Mouse (Mus musculus): ENCODE measurements at regions not wholly inside any gene's neighbourhood (a gene's known extent, or its start where the extent isn't known, plus 50 kb on each side); places are given as distances from the start of the nearest gene placed in this dataset.

- no peaks in the 10 kb centered on the region; the same call in none of the 2 replicates for H3K4me1 ChIP-seq (ENCODE audit: control insufficient read depth, insufficient read depth, low read length)
- no peak overlapping the region for H3K9ac ChIP-seq (ENCODE audit: low read length)
- peak overlapping the region; percentile 18 for H3K4me3 ChIP-seq (ENCODE audit: low read depth, low read length)
- H3K27me3 ChIP-seq (ENCODE audit: control insufficient read depth, insufficient read depth, low read length) = no peaks in the 10 kb centered on the region
- ATAC-seq (ENCODE audit: insufficient number of reproducible peaks, low FRiP score, low TSS enrichment, low read depth) (peak; percentile 39; the same call in 1 of the 2 replicates), DNase-seq (ENCODE audit: low spot score) (no peak)
- no peak overlapping the region for H3K27ac ChIP-seq (replicated peaks; ENCODE audit: low read depth, low read length)
- H3K36me3 ChIP-seq (ENCODE audit: control insufficient read depth, insufficient read depth, low read length) = no peaks in the 10 kb centered on the region
- no peaks in the 10 kb centered on the region for H3K9me3 ChIP-seq (ENCODE audit: control insufficient read depth, low read length)
- WGBS = 2% methylated on average over 5 of the region's 5 CpGs
- H3K4me2 ChIP-seq (ENCODE audit: low read depth, severe bottlenecking) = peak overlapping the region; percentile 67
Measured at GRCm38 (mm10) chr14:60485889-60486274, 112.8 kb downstream of the Amer2 start.

GRCm38 (mm10) chr14:60486278-60486935 is 113.3 kb downstream of the Amer2 start:
- no peaks in the 10 kb centered on the region for H3K27me3 ChIP-seq (ENCODE audit: control insufficient read depth, insufficient read depth, low read length)
- ATAC-seq (ENCODE audit: insufficient number of reproducible peaks, low FRiP score, low TSS enrichment, low read depth) (0 out of 2 replicates have a peak, but pooled peaks have one; percentile 68), DNase-seq (ENCODE audit: low spot score) (peak; percentile 45)
- no peaks in the 10 kb centered on the region for H3K36me3 ChIP-seq (ENCODE audit: control insufficient read depth, insufficient read depth, low read length)
- no peak overlapping the region for H3K9ac ChIP-seq (ENCODE audit: low read length)
- H3K4me1 ChIP-seq (ENCODE audit: control insufficient read depth, insufficient read depth, low read length) = no peaks in the 10 kb centered on the region; the same call in none of the 2 replicates
- H3K4me3 ChIP-seq (ENCODE audit: low read depth, low read length) = no peak overlapping the region
- no peaks in the 10 kb centered on the region for H3K9me3 ChIP-seq (ENCODE audit: control insufficient read depth, low read length)
- no peak overlapping the region for H3K27ac ChIP-seq (replicated peaks; ENCODE audit: low read depth, low read length)
- WGBS = 5% methylated on average over 9 of the region's 9 CpGs
- peak overlapping the region; percentile 31; the same call in 1 of the 2 replicates for H3K4me2 ChIP-seq (ENCODE audit: low read depth, severe bottlenecking)

GRCm38 (mm10) chr14:60489111-60489510 is 116.1 kb downstream of the Amer2 start:
- Histone ChIP-seq H3K9ac (ENCODE audit: low read length) (no peak overlapping the region), H3K4me1 (ENCODE audit: control insufficient read depth, insufficient read depth, low read length) (no peaks in the 10 kb centered on the region; the same call in none of the 2 replicates), H3K4me3 (ENCODE audit: low read depth, low read length) (no peak overlapping the region), H3K36me3 (ENCODE audit: control insufficient read depth, insufficient read depth, low read length) (no peaks in the 10 kb centered on the region), H3K27ac (replicated peaks; ENCODE audit: low read depth, low read length) (no peak overlapping the region), H3K27me3 (ENCODE audit: control insufficient read depth, insufficient read depth, low read length) (no peaks in the 10 kb centered on the region), H3K4me2 (ENCODE audit: low read depth, severe bottlenecking) (no peak overlapping the region), H3K9me3 (ENCODE audit: control insufficient read depth, low read length) (no peaks in the 10 kb centered on the region)
- ATAC-seq (ENCODE audit: insufficient number of reproducible peaks, low FRiP score, low TSS enrichment, low read depth) (no peak), DNase-seq (ENCODE audit: low spot score) (no peak)
- 85% methylated on average over 4 of the region's 4 CpGs for WGBS

DNA sequence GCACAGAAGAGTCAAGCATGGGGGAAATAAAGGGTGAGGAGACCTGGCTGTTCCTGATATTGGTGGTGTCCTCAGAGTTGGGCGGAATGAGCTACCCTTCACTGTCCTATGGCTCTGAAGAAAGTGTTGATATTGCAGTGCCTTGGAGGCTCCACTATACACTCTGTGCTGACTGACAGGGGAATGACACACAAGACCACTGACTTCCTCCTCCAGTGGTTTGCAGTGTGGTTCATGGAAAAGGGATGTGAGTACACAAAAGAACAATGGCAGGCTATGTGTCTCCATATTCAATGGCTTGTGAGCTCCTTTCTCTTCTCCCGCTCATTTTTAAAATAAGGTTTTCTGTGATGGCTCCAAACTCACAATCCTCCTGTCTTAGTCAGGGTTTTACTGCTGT is 117.8 kb downstream of the Amer2 start:
- no peak overlapping the region for H3K4me2 ChIP-seq (ENCODE audit: low read depth, severe bottlenecking)
- ATAC-seq (ENCODE audit: insufficient number of reproducible peaks, low FRiP score, low TSS enrichment, low read depth) (no peak), DNase-seq (ENCODE audit: low spot score) (no peak)
- no peaks in the 10 kb centered on the region for H3K9me3 ChIP-seq (ENCODE audit: control insufficient read depth, low read length)
- H3K27me3 ChIP-seq (ENCODE audit: control insufficient read depth, insufficient read depth, low read length) = no peaks in the 10 kb centered on the region
- H3K4me1 ChIP-seq (ENCODE audit: control insufficient read depth, insufficient read depth, low read length) = no peaks in the 10 kb centered on the region; the same call in none of the 2 replicates
- no peak overlapping the region for H3K9ac ChIP-seq (ENCODE audit: low read length)
- 89% methylated on average over 2 of the region's 2 CpGs for WGBS
- no peaks in the 10 kb centered on the region for H3K36me3 ChIP-seq (ENCODE audit: control insufficient read depth, insufficient read depth, low read length)
- H3K27ac ChIP-seq (replicated peaks; ENCODE audit: low read depth, low read length) = no peak overlapping the region
- H3K4me3 ChIP-seq (ENCODE audit: low read depth, low read length) = no peak overlapping the region

DNA sequence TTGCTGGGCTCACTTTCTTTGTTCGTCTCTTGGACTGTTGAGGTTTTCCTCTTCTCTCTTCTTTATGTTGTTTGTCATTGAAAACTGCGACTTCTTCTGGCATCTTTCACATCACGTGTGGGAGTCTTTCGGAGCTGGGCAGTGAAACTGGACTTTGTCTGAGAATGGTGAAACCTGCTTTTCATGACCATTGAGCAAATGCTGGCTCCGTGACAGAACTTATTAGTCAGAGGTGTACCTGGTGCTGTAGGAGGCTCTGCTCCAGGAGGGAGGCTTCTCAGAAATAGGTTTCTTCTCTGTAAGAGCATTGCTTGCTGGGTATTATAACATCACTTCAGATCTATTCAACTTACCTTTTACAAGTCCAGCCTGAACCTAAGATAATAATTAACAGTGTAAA is 122.4 kb downstream of the Amer2 start:
- no peaks in the 10 kb centered on the region for H3K4me1 ChIP-seq (ENCODE audit: control insufficient read depth, insufficient read depth, low read length)
- H3K36me3 ChIP-seq (ENCODE audit: control insufficient read depth, insufficient read depth, low read length) = no peaks in the 10 kb centered on the region
- no peak overlapping the region for H3K9ac ChIP-seq (ENCODE audit: low read length)
- WGBS = 87% methylated on average over 5 of the region's 5 CpGs
- H3K27ac ChIP-seq (replicated peaks; ENCODE audit: low read depth, low read length) = no peak overlapping the region
- DNase-seq (ENCODE audit: low spot score) = no peak
- no peak overlapping the region for H3K4me2 ChIP-seq (ENCODE audit: low read depth, severe bottlenecking)
- H3K27me3 ChIP-seq (ENCODE audit: control insufficient read depth, insufficient read depth, low read length) = no peaks in the 10 kb centered on the region
- no peak for ATAC-seq (ENCODE audit: insufficient number of reproducible peaks, low FRiP score, low TSS enrichment, low read depth)
- no peak overlapping the region for H3K4me3 ChIP-seq (ENCODE audit: low read depth, low read length)
- H3K9me3 ChIP-seq (ENCODE audit: control insufficient read depth, low read length) = no peaks in the 10 kb centered on the region

- Histone ChIP-seq H3K27ac (replicated peaks; ENCODE audit: low read depth, low read length) (no peak overlapping the region), H3K4me1 (ENCODE audit: control insufficient read depth, insufficient read depth, low read length) (no peaks in the 10 kb centered on the region), H3K27me3 (ENCODE audit: control insufficient read depth, insufficient read depth, low read length) (no peaks in the 10 kb centered on the region), H3K36me3 (ENCODE audit: control insufficient read depth, insufficient read depth, low read length) (no peaks in the 10 kb centered on the region), H3K4me2 (ENCODE audit: low read depth, severe bottlenecking) (no peak overlapping the region), H3K9ac (ENCODE audit: low read length) (no peak overlapping the region), H3K9me3 (ENCODE audit: control insufficient read depth, low read length) (no peaks in the 10 kb centered on the region), H3K4me3 (ENCODE audit: low read depth, low read length) (no peak overlapping the region)
- WGBS = 81% methylated on average over 6 of the region's 6 CpGs
- no peak for ATAC-seq (ENCODE audit: insufficient number of reproducible peaks, low FRiP score, low TSS enrichment, low read depth)
- DNase-seq (ENCODE audit: low spot score) = no peak
Measured at GRCm38 (mm10) chr14:60502552-60502951, 129.5 kb downstream of the Amer2 start.

DNA sequence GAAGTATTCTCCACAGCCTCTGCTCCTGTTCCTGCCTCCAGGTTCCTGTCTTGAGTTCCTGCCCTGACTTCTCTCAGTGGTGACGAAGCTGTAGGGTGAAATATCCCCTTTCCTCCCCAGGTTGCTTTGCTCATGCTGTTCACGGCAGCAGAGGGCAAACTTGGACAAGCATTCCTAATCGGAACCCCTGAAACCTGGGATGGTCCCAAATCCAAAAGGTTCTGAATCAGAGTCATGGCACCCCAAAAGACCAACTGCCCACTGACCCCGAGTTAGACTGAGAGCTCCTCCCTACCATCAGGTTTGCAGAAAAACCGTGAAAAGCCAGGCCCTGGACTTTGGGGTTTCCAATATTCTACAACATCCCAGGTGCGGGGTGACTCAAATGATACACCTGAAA is 128.7 kb upstream of the Spata13 start:
- H3K4me2 ChIP-seq (ENCODE audit: low read depth, severe bottlenecking) = no peak overlapping the region
- no peaks in the 10 kb centered on the region for H3K9me3 ChIP-seq (ENCODE audit: control insufficient read depth, low read length)
- H3K4me1 ChIP-seq (ENCODE audit: control insufficient read depth, insufficient read depth, low read length) = no peaks in the 10 kb centered on the region
- H3K4me3 ChIP-seq (ENCODE audit: low read depth, low read length) = no peak overlapping the region
- H3K36me3 ChIP-seq (ENCODE audit: control insufficient read depth, insufficient read depth, low read length) = no peaks in the 10 kb centered on the region
- 83% methylated on average over 6 of the region's 6 CpGs for WGBS
- ATAC-seq (ENCODE audit: insufficient number of reproducible peaks, low FRiP score, low TSS enrichment, low read depth) (no peak), DNase-seq (ENCODE audit: low spot score) (no peak)
- H3K27ac ChIP-seq (replicated peaks; ENCODE audit: low read depth, low read length) = no peak overlapping the region
- no peaks in the 10 kb centered on the region for H3K27me3 ChIP-seq (ENCODE audit: control insufficient read depth, insufficient read depth, low read length)
- H3K9ac ChIP-seq (ENCODE audit: low read length) = no peak overlapping the region

GRCm38 (mm10) chr14:60506296-60506695 is 127.5 kb upstream of the Spata13 start:
- no peaks in the 10 kb centered on the region for H3K36me3 ChIP-seq (ENCODE audit: control insufficient read depth, insufficient read depth, low read length)
- no peak overlapping the region for H3K4me3 ChIP-seq (ENCODE audit: low read depth, low read length)
- 79% methylated on average over 12 of the region's 12 CpGs for WGBS
- no peaks in the 10 kb centered on the region for H3K9me3 ChIP-seq (ENCODE audit: control insufficient read depth, low read length)
- no peak overlapping the region for H3K9ac ChIP-seq (ENCODE audit: low read length)
- DNase-seq (ENCODE audit: low spot score) (no peak), ATAC-seq (ENCODE audit: insufficient number of reproducible peaks, low FRiP score, low TSS enrichment, low read depth) (no peak)
- H3K4me2 ChIP-seq (ENCODE audit: low read depth, severe bottlenecking) = no peak overlapping the region
- no peaks in the 10 kb centered on the region for H3K27me3 ChIP-seq (ENCODE audit: control insufficient read depth, insufficient read depth, low read length)
- H3K4me1 ChIP-seq (ENCODE audit: control insufficient read depth, insufficient read depth, low read length) = no peaks in the 10 kb centered on the region
- H3K27ac ChIP-seq (replicated peaks; ENCODE audit: low read depth, low read length) = no peak overlapping the region

DNA sequence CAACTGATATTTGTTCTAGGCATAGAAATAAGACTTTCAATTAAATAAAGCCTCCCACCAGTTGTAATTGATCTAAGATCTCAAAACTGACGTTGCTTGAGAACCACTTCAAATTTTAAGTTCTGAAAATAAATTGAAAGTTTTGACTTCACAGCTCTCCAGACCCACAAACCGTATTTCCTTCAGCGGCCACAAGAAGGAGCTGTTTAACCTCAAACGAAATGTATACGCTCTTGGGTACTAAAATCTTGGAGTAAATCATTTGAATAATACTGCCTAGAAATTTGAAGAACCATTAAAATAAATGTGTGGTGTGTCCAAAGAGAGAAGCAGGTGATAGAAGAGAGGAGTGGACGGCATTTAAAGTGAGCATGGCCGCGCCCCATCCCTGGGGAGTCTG is 120.2 kb upstream of the Spata13 start:
- DNase-seq (ENCODE audit: low spot score) = peak; percentile 70
- Histone ChIP-seq H3K4me3 (ENCODE audit: low read depth, low read length) (no peak overlapping the region), H3K9me3 (ENCODE audit: control insufficient read depth, low read length) (no peaks in the 10 kb centered on the region), H3K27me3 (ENCODE audit: control insufficient read depth, insufficient read depth, low read length) (no peaks in the 10 kb centered on the region), H3K36me3 (ENCODE audit: control insufficient read depth, insufficient read depth, low read length) (no peaks in the 10 kb centered on the region), H3K4me1 (ENCODE audit: control insufficient read depth, insufficient read depth, low read length) (no peaks in the 10 kb centered on the region), H3K27ac (replicated peaks; ENCODE audit: low read depth, low read length) (no peak overlapping the region), H3K9ac (ENCODE audit: low read length) (no peak overlapping the region), H3K4me2 (ENCODE audit: low read depth, severe bottlenecking) (no peak overlapping the region)
- no peak for ATAC-seq (ENCODE audit: insufficient number of reproducible peaks, low FRiP score, low TSS enrichment, low read depth)
- 27% methylated on average over 8 of the region's 8 CpGs for WGBS

Data from limb, embryonic 11.5 days (tissue).